Mouse (Mus musculus) cerebellum, adult 11-12 months (tissue): Measurements from ENCODE around the gene Ggn.
"Not testable (repeated sequence)": the region's sequence is repeated elsewhere in the genome, so short reads cannot be mapped to it uniquely, and the experiment has no call there.

Source experiments
- DNase-seq: peaks from one replicate; pipeline ENCODE4 v3.0.0; 2022

The Ggn gene

DNA sequence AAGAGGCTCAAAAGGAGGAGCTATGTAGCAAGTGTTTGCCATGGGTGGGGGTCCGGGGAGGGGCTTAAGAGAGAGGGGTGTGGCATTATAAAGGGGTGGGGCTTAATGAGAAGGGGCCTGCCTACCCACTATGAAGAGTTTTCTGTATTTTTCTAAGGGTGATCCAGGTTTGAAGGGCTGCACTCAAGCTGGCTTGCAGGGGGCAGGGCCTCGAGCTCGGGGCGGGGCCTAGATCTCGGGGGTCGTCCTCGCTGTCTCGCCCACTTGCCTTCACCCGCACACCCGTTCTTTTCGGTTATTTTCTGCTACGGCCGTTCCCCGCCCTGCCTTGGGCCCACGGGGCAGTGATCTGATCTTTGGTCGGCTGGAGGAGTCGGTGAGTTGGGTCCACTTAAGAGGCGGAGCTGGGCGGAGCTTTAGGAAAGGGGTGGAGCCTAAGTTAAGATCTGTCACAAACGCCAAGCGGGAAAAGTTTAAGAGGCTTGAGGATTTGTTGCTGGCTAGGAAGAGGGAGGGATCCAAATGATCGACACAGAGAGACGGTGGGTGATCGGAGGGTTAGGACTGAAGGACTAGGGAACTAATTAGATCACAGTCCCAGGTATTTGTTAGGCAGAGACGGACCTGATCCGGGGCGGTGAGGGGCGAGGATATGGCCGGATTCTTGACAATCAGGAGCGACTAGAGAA, at the start of gene Ggn, which contains the start of gene Spred3:
Ggn (plus strand) TSS at position 145 of the 689 bp plus-strand sequence.
Spred3 (minus strand) TSS at position 346 of the 689 bp plus-strand sequence.
- peak; percentile 79 for DNase-seq

DNA sequence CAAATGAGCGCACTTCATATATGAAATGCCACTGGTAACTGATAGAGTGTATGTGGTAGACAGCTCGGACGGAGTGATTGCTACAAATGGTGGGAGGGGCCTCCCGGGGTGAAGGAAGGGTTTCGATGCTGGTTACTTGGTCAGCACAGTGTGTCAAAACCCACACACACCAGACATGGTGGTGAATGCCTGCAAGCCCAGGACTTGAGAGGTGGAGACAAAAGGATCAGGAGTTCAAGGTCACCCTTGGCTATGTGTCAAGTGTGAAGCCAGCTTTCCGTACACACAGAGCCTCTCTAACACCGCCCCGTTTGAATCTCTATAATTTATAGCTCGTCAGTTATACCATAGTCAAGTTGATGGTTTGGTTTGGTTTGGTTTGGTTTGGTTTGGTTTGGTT, 47.2 kb upstream of the Ggn start:
- no peak for DNase-seq

DNA sequence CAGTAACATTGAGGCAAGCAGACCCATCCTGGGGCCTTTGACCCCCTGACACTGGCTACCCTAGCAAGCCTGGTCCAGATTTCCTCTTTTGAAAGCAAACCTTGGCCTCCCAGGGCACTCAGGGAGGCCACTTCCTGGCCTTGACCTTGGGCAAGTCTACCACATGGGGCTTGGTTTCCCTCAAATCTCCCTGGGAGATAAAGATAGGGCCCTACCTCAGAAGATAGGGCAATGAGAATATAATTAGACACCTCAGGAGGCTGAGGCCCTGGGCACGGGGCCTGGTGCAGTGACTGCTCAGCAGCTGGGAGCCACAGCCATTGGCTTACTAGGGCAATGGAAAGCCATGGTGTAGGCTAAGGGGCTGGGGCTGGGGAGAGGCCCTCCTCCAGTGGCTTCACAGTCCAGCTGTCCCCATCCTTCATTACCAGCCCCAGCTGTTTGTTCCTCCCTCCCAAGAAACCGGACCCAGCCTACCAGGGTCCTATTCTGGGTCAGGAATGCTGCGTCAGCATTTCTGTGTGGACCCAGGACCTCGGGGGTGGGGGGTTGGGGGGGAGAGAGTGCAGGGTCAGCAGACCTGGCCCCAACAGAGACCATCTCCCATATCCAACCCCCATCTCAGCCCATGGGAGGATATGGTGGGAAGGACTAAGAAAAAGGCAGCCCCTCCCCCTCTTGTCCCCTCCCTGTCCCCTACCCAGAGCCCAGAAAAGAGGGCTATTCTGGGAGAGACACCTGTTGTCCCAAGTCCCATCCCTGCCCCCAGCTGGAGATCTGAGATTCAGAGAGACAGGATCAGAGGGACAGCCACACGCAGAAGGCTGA, 46.3 kb upstream of the Ggn start:
- no peak for DNase-seq

DNA sequence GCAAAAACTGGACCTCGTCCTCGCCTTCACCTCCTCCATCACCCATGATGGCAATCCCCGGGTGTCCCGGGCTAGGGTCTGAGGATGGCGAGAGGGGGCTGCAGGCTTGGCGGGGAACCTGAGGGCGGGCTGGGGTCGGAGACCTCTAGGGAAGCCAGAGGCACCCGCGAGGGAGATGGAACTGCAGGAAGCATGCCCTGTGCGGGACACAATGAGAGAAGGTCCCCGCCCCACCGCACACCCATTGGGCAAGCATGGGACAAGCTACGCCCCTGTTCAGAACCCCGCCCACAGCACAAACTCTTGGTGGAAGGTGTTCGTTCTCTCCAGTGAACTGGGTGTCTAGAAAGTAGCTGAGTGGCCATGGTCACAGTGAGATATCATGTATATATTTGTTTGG, 45.0 kb upstream of the Ggn start, which contains the start of gene Ryr1:
Ryr1 (minus strand) TSS at position 210 of the 400 bp plus-strand sequence.
- DNase-seq = no peak

DNA sequence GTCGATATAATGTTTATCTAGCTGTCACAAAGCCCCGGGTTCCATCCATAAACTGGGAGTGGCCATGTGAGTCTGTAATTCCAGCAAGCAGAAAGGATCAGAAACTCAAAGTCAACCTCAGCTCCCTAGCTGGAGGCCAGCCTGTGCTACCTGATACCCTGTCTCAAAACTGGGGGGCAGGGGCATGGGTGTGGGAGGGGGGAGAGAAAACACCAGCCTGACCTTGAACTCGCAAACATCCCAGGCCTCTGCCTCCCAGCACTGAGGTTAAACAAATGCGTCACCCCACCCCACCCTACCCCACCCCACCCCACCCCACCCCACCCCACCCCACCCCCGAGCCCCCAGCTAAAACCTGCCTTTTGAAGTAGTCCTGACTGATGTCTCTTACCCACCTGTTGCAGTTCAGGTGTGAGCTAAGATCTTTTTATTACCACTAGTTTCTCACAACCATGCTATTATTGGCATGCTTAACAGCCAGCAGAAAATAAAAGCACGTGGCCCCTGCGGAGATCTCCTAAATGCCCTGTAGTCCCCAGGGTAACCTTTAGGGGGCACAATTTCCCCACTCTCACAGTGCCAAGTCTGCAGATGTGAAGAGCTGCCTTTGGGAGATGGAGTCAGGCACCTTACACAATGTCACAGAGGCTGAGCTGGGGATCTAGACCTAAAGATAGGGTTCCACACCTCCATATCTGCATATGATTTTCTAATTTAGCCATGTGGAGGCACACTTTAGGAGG, 43.7 kb upstream of the Ggn start:
- peak; percentile 19 for DNase-seq

DNA sequence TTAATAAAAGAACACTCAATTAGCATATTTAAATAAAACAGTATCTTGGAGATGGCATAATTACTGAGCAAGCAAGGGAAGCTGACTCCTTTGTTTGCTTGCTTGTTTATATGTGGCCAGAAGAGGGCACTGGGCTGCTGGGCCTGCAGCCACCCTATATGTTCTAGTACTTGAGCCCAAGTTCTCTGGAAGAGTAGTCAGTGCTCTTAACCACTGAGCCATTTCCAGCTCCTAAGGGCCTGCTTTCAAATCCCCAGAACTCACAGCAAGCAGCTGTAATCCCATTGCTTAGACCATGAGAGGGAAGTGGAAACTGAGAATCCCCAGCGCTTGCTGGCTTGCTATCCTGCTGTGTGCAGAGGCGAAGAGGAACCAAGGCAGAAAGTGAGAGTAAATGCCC, 41.3 kb upstream of the Ggn start:
- no peak for DNase-seq

DNA sequence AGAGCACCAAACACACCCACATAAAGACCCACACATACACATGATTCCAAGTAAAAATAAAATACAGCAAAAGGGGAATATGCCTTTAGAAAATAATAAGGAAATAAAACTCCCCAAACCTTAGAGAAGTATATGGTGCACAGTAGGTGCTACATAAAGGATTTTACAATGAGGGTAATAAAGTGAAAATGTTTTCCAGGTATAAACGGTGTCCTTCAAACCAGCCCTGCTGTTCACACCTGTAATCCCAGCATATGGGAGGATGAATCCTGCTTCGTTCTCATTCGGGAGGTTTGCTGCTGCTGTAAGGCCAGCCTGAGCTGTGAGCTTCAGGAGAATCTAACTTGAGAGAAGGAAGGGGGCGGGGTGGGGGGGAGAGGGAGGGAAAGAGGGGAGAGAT, 35.8 kb upstream of the Ggn start:
- no peak for DNase-seq

DNA sequence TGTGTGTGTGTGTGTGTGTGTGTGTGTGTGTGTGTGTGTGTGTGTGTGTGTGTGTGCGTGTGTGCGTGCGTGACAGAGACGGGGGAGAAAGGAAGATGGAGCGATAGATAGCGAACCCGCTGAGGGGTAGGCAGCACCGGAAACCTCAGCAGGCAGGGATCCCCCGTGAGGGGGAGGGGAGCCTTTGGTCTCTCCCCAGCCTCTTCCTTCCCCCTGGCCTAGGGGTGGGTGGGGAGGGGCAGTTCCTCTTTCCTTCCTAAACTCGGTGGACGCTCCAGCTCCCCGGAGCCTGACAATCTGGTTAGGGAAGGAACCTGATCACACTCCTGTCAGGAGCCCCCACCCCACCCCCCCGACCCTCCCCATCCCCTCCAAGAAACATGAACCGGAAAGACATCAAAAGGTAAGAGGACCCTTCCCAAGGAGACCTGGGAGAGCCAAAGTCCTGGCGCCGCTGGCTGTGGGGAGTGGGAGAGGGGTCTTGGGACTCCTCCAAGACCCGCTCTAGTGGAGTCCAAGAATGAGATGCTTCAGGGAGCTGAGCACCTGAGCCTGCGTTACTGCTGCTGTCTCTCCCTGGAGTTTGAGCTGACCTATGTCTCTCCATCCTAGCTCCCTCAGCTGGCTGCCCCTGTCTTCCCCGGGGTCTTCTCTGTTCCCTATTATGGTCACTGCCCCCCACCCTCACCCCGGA, 35.2 kb upstream of the Ggn start, which contains the start of gene Rasgrp4:
Rasgrp4 (plus strand) TSS at position 159 of the 694 bp plus-strand sequence.
- no peak for DNase-seq

DNA sequence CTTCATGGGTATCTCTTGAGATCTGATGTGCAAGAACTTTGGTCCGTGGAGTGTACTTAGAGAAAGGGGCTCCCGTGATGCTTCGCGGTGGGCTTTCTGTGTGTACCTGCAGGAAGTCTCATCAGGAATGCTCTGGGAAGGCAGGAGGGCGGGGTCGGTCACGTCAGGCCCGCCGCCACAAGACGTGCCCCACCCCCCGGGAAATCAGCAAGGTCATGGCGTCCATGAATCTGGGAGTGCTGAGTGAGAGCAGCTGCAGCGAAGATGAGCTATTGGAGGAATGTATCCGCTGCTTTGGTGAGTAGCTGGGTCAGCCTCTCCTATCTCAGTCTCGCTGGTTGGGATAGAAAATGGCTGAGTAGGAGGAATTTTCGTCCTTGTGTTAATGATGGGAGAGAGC, 32.6 kb upstream of the Ggn start:
- no peak for DNase-seq

DNA sequence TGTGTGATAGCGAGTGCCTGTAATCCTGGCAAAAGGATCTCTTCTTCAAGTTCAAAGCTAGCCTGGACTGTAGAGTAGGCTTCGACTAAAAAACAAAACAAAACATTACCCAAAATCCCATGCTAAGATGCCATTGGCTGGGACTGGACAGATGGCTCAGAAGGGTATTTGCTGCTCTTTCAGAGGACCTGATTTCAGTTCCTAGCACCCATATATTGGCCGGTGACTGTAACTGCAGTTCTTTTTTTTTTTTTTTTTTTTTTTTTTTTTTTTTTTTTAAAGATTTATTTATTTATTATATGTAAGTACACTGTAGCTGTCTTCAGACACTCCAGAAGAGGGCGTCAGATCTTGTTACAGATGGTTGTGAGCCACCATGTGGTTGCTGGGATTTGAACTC, 30.8 kb upstream of the Ggn start:
- DNase-seq = not testable (repeated sequence)

DNA sequence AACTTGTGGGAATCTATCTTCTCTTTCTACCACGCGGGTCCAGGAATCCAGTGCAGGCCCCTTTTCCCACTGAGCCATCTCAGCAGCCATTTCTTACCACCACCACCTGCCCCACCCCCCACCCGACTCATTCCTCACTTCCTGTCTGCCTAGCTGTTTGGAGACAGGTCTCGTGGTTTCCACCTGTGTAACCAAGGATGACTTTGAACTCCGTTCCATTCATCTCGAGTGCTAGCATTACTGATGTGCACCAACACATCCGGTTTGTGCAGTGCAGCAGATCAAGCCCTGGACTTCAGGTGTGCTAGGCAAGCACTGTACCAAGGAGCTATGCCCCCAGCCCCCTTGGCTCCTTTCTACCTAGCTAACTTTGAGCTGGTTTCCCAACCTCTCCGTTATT, 28.6 kb upstream of the Ggn start:
- no peak for DNase-seq

DNA sequence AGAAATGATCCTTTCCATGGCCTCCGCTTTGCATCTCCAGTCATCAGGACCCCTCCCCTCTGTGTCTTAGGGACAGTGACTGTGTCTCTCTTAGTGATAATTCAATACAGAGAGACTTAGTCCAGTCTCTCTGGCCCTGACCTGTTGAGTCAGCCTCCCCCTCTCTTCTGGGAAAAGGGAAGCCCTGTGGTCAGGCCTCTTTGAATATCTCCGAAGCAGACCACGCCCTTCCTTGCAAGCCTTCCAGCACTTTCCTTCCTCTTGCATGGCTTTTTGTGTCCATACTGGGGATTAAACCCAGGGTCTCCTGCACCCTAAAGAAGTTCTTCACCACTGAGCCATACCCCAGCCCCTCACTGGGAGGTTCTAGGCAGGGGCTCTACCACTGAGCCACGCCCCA, 26.0 kb upstream of the Ggn start:
- no peak for DNase-seq

DNA sequence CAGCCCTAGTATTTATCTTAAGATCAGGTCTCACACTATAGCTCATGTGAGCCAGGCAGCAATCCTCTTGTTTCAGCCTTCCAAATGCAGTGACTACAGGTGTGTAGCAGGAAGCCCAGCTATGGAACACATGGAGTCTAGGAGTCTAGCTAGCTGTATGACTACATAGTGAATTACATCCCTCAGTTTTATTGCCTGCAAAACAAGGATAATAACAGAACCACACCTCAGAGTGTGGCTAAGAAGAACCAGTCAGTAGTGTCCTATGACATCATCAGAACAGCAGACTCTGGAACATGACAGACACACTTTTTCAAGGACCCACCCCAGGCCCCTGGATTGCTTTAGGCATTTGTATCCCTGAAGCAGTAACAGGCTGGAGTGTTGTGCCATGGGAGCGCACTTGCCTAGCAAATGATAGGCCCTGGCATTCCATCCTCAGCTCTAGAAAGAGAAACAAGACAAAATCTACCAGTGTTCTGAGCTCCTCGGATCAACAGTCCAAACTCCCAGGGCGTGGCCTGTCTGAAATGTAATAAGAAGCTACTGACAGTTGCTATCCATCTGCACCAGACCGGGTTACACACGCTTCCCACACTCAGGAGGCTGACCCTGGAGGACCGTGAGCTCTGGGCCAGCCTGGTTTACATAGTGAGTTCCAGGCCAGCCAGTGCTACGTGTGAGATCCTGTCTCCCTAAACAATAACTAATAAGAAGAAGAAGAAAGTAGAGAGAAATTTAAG, 23.2 kb upstream of the Ggn start:
- no peak for DNase-seq

DNA sequence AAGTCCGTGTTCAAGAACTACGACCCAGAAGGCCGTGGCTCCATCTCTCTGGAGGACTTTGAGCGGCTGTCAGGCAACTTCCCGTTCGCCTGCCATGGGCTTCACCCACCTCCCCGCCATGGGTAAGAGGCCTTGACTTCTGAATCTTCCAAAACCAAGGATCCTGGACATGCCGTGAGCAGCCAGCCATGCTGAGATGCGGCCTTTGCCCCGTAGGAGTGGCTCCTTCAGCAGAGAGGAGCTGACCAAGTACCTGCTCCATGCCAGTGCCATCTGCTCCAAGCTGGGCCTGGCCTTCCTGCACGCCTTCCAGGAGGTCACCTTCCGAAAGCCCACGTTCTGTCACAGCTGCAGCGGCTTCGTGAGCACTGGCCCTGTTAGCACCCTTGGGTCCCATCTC, 21.2 kb upstream of the Ggn start:
- no peak for DNase-seq

DNA sequence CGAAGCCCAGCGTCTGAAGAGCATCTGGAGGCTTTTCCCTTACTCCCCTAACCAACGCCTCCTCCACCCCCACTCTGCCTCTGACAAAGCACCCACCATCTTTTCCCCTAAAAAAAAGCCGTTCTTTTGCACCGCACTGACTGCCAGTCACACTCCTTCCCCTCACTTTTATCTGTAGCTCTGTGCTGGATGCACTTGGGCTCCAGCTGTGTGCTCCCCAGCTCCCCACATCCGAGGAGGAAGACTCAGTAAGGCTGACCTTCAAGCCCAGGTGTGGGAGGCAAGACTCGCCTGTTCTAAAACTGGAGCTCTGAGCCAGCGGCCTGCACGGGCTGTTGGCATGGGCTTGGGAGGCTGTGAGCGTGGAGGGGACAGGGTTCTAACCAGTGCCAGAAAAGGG, 18.5 kb upstream of the Ggn start:
- no peak for DNase-seq

DNA sequence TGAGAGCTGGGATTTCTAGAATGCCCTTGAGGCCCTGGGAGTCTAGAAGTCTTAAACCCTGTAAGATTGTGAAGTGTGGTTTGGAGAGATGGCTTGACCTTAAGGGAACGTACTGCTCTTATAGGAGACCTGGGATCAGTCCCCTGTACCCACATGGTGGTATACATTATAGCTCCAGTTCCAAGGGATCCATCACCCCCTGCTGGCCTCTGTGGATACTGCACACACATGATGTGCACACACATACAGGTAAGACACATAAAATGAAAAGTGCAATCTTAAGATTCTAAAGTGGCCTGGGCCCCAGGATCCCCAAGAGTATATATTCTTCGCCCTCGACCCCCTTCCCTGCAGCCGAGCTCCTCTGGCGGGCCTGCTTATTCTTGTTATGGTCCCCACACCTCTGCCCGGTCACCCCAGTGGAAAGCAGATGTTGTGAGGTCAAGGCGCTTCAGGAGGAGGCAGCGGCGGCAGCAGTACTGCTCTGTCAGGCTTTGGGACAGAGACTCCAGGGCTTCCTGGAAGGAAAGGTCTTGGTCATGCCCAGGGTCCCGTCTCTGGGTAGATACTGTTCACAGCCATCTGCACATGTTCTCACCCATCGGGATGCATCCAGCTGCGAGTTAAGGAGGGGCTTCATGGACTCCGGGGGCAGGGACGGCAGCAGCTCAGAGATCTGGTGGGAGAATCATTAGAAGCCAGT, 15.8 kb upstream of the Ggn start:
- peak; percentile 49 for DNase-seq

DNA sequence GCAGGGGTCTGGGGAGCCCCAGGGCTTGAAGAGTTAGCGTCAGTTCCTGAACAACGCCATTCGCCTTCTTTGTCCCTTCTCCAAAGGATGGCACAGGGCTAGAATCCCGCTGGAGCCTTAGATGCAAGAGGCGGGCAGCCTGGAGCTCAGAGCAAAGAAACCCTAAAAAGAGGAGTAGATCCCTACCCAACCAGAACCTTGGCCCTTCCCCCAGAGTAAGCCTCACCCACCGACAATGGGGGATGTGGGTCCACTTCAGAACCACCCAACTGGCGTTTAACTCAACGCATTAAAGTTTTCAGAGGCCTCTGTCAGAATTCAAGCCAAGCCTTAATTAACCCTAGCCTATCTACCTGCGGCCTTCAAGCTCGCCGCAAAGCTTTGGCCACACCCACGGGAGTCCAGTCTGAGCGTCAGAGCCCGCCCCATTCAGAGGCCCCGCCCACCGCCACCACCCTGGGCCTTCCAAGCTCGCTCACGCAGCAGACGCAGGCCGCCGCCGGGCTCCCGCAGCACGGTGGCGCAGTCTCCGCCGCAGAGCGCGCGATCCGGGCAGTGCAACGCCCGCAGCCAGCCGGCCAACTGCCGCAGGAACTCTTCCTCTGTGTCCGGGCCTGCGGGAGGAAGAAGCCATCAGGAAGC, 14.7 kb upstream of the Ggn start:
- DNase-seq = peak; percentile 93

DNA sequence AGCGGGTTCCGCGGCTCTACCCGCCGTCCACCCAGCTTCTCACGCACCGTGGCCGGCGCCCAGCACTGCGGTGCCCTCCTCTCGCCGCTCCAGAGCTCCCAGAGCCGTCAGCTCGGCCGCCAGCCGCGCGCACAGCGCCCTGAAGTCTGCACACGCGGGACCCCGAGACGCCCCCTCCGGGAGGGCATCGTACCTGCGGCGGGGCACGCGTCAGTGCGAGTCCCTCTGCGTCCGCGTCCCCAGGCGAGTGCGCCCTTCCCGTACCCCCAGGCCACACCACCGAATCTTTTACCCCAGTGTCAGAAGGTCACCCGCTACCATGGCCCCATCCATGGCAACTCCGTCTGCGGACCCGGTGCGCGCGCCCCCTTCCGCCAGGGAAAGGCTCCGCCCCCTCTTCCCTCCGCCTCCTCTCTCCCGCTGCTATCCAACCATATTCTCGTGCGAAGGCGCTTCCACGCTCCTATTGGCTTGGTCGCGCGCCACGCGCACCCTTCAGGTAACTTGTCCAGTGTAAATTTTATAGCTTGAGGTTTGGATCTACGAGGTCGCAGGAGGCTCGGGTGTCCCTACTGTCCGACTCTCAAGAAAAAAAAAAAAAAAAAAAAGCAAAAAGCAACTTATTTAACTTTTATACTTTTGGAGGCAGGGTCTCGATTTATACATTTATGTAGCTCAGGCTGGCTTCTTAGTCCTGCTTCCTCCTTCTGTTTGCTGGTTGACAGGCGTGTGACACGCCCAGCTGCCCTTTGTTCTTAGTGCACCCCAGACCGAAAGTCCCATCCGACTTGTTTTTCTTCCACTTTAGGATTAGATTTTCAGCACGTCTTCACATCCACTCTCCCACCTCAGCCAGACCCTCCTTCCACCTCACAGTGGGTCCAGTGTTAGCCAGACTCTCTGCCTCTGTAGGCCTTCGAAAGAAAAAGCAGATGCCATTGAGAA, 13.9 kb upstream of the Ggn start, which contains the start of gene Fam98c:
Fam98c (minus strand) TSS at position 397 of the 945 bp plus-strand sequence.
- peak; percentile 90 for DNase-seq

DNA sequence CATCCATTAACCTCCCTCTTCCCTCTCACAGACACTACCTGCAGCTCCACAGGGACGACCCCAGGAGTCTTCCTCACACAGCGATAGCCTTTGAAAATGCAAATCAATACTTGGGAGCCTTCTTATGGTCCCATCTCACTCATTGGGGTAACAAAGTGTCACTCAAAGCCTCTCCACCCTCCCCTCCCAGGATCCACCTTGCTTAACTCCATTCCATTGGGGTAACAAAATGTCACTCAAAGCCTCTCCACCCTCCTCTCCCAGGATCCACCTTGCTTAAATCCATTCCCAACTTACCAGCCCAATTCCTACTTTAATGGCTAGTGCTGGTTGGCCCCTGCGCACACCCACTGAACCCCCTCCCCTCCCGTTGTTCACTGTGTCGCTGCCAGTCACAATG, 11.7 kb upstream of the Ggn start:
- peak; percentile 22 for DNase-seq

DNA sequence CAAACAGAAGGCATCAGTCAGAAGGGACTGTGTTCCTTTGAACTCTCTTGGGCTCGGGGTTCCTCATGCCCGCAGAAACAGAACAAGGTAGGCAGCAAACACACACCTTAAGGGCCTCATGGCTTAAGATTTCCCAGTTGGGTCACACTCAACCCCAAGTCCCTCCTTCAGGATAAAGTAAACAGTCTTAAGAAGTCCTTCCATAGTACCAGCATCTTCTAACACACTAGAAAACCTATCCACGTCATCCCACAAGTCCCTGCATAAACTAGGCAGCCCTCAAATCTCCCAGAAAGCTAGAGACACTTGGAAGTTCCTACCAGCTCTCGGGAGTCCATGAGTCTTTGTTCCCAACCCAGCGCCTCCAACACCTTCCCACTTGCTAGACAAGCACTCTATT, 7.7 kb upstream of the Ggn start:
- DNase-seq = no peak
